Mouse (Mus musculus) midbrain, embryonic 15.5 days (tissue): ENCODE data around the gene Smarcd2. TPM values are rescaled to one million over a fixed set of nuclear protein-coding genes. Genes with fewer than 3 reads are reported as not detected.

ENCODE experiments used
- ATAC-seq: fragments of 200-750 bp; cut with Nextera tagmentation; replicated peaks from 2 replicates; pipeline ENCODE4 v1.8.0; 2017; ENCODE audit warnings: moderate TSS enrichment
- H3K27ac ChIP-seq: fragments of 300-500 bp; sonication (generic); 2 replicates; pipeline ENCODE4 v1.5.1; 2015; ENCODE audit warnings: mild to moderate bottlenecking, inconsistent platforms
- H3K27me3 ChIP-seq: fragments of 300-500 bp; sonication (generic); replicated peaks from 2 replicates; pipeline ENCODE4 v1.6.1; 2015; ENCODE audit warnings: inconsistent platforms
- H3K36me3 ChIP-seq: fragments of 300-500 bp; sonication (generic); replicated peaks from 2 replicates; pipeline ENCODE4 v1.6.1; 2015; ENCODE audit warnings: inconsistent platforms
- H3K4me1 ChIP-seq: fragments of 300-500 bp; sonication (generic); 2 replicates; pipeline ENCODE4 v1.6.1; 2015; ENCODE audit warnings: inconsistent platforms
- H3K4me2 ChIP-seq: fragments of 300-500 bp; sonication (generic); 2 replicates; pipeline ENCODE4 v1.6.1; 2015; ENCODE audit warnings: inconsistent platforms, mild to moderate bottlenecking, moderate library complexity
- H3K4me3 ChIP-seq: fragments of 300-500 bp; sonication (generic); 2 replicates; pipeline ENCODE4 v1.5.1; 2015; ENCODE audit warnings: mild to moderate bottlenecking, inconsistent platforms
- H3K9ac ChIP-seq: fragments of 300-500 bp; sonication (generic); 2 replicates; pipeline ENCODE4 v1.6.1; 2015; ENCODE audit warnings: mild to moderate bottlenecking, inconsistent platforms
- H3K9me3 ChIP-seq: fragments of 300-500 bp; sonication (generic); 2 replicates; pipeline ENCODE4 v1.6.1; 2016; ENCODE audit warnings: inconsistent platforms
- WGBS: fragments of 180-500 bp; shearing (Covaris S2); methylation state at CpG from one replicate; pipeline ENCODE4 v1.1.7; 2015; ENCODE audit warnings: mixed read lengths; 5-methylcytosine and 5-hydroxymethylcytosine counted together
- polyA plus RNA-seq: library from polyadenylated mRNA; unstranded; fragments of >200 nt; fragmentation: Nextera tagmentation; extraction: Ambion mirVana; gene quantifications from 2 replicates; pipeline ENCODE4 v1.2.1, GENCODE M21; 2015

The Smarcd2 gene
- polyA plus RNA-seq, 1 experiment from 2014 or later, result 10.9 TPM

DNA sequence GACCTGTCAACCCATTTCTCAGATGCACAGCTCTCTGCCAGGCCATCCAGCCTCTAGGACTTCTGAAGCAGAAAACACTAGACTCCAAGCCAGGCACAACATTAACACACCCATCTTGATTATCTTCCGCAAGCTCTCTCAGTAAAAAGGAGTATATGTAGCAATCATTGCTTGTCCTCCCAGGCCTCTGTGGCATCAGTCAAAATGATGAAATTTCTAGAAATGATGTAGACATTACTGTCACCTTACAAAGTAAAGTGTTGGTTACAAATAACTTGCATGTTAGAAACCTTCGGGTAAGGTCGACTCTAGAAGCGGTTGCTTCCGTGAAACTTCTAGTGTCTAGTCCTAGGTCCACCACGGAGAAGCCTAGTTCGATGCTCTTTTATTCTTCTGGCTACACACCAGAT is 57.3 kb downstream of the Smarcd2 start:
- no peaks in the 10 kb centered on the region for H3K27me3 ChIP-seq
- H3K4me3 ChIP-seq, result peak overlapping the region; percentile 92
- no peaks in the 10 kb centered on the region for H3K9me3 ChIP-seq
- H3K27ac ChIP-seq, result peak overlapping the region; percentile 96
- peak overlapping the region; percentile 68 for H3K9ac ChIP-seq
- peaks cover 19% of the 10 kb centered on the region for H3K36me3 ChIP-seq
- ATAC-seq, result no peak
- 32% methylated on average over 7 of the region's 7 CpGs for WGBS
- peak overlapping the region; percentile 70 for H3K4me2 ChIP-seq
- H3K4me1 ChIP-seq, result peaks cover 50% of the 10 kb centered on the region

DNA sequence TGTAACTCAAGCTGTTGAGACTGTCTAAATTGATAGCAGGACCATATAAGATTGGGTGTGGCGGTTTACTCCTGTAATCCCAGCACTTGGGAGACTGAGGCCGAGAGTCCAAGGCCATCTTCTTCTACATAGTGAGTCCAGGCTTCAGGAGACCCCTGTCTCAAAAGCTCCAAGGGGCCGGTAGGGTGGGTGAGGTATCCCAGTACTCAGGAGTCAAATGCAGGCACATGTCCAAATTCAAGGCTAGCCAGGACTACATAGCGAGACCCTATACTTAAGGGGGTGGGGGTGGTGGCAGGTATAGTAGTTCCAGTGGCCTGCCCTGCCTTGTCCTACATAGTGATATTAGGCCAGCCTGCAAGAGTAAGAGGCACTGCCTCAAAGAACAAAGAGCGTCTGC is 57.9 kb downstream of the Smarcd2 start:
- Histone ChIP-seq H3K9me3 (no peaks in the 10 kb centered on the region), H3K4me2 (peak overlapping the region; percentile 70), H3K27me3 (no peaks in the 10 kb centered on the region), H3K4me1 (peaks cover 45% of the 10 kb centered on the region), H3K9ac (peak overlapping the region; percentile 68; the same call in 1 of the 2 replicates), H3K4me3 (peak overlapping the region; percentile 92; the same call in 1 of the 2 replicates), H3K36me3 (peaks cover 24% of the 10 kb centered on the region), H3K27ac (no peak overlapping the region)
- WGBS, result 91% methylated on average over 5 of the region's 5 CpGs
- no peak for ATAC-seq

Other genes with a start within 250 kb of the Smarcd2 start
- 165 and 174 TPM in 2 replicates for gene Dcaf7, start 236.1 kb downstream of the Smarcd2 start, polyA plus RNA-seq
- 7.1 and 7.7 TPM in 2 replicates for gene Taco1, start 206.9 kb downstream of the Smarcd2 start, polyA plus RNA-seq
- gene Map3k3, start 188.4 kb downstream of the Smarcd2 start, polyA plus RNA-seq, result 13.7 and 14.9 TPM in 2 replicates
- gene Gm10840, start 112.1 kb downstream of the Smarcd2 start, polyA plus RNA-seq, result 0.72 TPM in 1 of 2 replicates, not detected in the other
- 167 and 179 TPM in 2 replicates for gene Limd2, start 112.1 kb downstream of the Smarcd2 start, polyA plus RNA-seq
- gene Strada, start 70.8 kb downstream of the Smarcd2 start, polyA plus RNA-seq, result 28.1 and 29.1 TPM in 2 replicates
- gene Ccdc47, start 56.6 kb downstream of the Smarcd2 start, polyA plus RNA-seq, result 109 and 111 TPM in 2 replicates
- gene Ddx42, start 56.0 kb downstream of the Smarcd2 start, polyA plus RNA-seq, result 89.1 and 93.6 TPM in 2 replicates
- 33.0 and 34.1 TPM in 2 replicates for gene Ftsj3, start 16.9 kb downstream of the Smarcd2 start, polyA plus RNA-seq
- gene Psmc5, start 16.8 kb downstream of the Smarcd2 start, polyA plus RNA-seq, result 297 and 300 TPM in 2 replicates
- 0.12 and 0.20 TPM in 2 replicates for gene Tcam1, start 3.7 kb upstream of the Smarcd2 start, polyA plus RNA-seq
- gene Gh, start 28.9 kb upstream of the Smarcd2 start, polyA plus RNA-seq, result not detected in 2 replicates
- gene Cd79b, start 41.8 kb upstream of the Smarcd2 start, polyA plus RNA-seq, result 1.1 and 1.4 TPM in 2 replicates
- gene Scn4a, start 80.3 kb upstream of the Smarcd2 start, polyA plus RNA-seq, result not detected in 2 replicates
- not detected in 2 replicates for gene Prr29, start 92.5 kb upstream of the Smarcd2 start, polyA plus RNA-seq
- gene Icam2, start 115.1 kb upstream of the Smarcd2 start, polyA plus RNA-seq, result 18.2 and 19.1 TPM in 2 replicates
- 6.0 and 7.6 TPM in 2 replicates for gene Ern1, start 214.9 kb upstream of the Smarcd2 start, polyA plus RNA-seq